Mouse (Mus musculus) G1E (cell line): ENCODE results near the gene Tbc1d8. TPM values are rescaled to one million over a fixed set of nuclear protein-coding genes. Genes with fewer than 3 reads are reported as not detected.

ENCODE experiments used
- ATAC-seq: 2 replicates; pipeline ENCODE4 v1.8.0; 2016; ENCODE audit warnings: mild to moderate bottlenecking; ENCODE audit not compliant: insufficient number of reproducible peaks, poor library complexity, low FRiP score, severe bottlenecking; ENCODE audit errors: extremely low read depth
- DNase-seq: peaks from one replicate; pipeline ENCODE4 v3.0.0; 2012; ENCODE audit warnings: low spot score
- H3K27me3 ChIP-seq: 2 replicates; pipeline ENCODE4 v1.6.1; 2012; ENCODE audit warnings: mild to moderate bottlenecking, low read length, inconsistent platforms; ENCODE audit not compliant: insufficient read depth
- H3K36me3 ChIP-seq: replicated peaks from 2 replicates; pipeline ENCODE3; 2012; ENCODE audit warnings: mild to moderate bottlenecking, inconsistent platforms
- H3K4me1 ChIP-seq: 2 replicates; pipeline ENCODE4 v1.6.1; 2012; ENCODE audit warnings: low read depth, low read length, inconsistent platforms, mixed read lengths; ENCODE audit not compliant: insufficient read depth
- H3K4me3 ChIP-seq: 2 replicates; pipeline ENCODE4 v1.5.1; 2012; ENCODE audit warnings: low read depth, mild to moderate bottlenecking, inconsistent platforms, low read length, moderate library complexity, mixed read lengths
- H3K9me3 ChIP-seq: replicated peaks from 2 replicates; pipeline ENCODE4 v1.6.1; 2012; ENCODE audit warnings: inconsistent platforms
- CTCF ChIP-seq: IDR thresholded peaks from 2 replicates; pipeline ENCODE4 v1.5.1; 2012; ENCODE audit warnings: low read depth, low read length, inconsistent platforms, mixed read lengths
- GATA1 ChIP-seq: IDR thresholded peaks from 2 replicates; pipeline ENCODE4 v1.6.1; 2012; ENCODE audit warnings: borderline replicate concordance, low read length, inconsistent platforms, mixed read lengths
- GATA2 ChIP-seq: IDR thresholded peaks from 2 replicates; pipeline ENCODE4 v1.6.1; 2012; ENCODE audit warnings: low read depth, low read length, inconsistent platforms, borderline replicate concordance
- POLR2AphosphoS5 ChIP-seq: IDR thresholded peaks from 2 replicates; pipeline ENCODE4 v1.6.1; 2012; ENCODE audit warnings: low read depth, low read length, inconsistent platforms; ENCODE audit not compliant: insufficient replicate concordance
- TAL1 ChIP-seq: conservative IDR thresholded peaks from 2 replicates; pipeline ENCODE4 v1.6.1; 2012; ENCODE audit warnings: low read depth, low read length, inconsistent platforms, mixed read lengths
- polyA plus RNA-seq: library from polyadenylated mRNA; stranded (reverse); fragments of >175 nt; gene quantifications from 2 replicates; pipeline ENCODE4 v1.2.3, GENCODE M21; 2012
- total RNA-seq, 2 experiments: library from RNA; stranded (forward) in 1 of 2; stranded (reverse) in 1 of 2; fragments of 200-1000 nt in 1 of 2; fragments of >200 nt in 1 of 2; fragmentation: Nextera tagmentation in 1 of 2; gene quantifications; 2 replicates each; pipeline ENCODE4 v1.2.3; 2014 to 2017

The Tbc1d8 gene
- total and polyA plus RNA-seq, 3 experiments, result 3.5 to 6.9 (median 3.9) TPM

DNA sequence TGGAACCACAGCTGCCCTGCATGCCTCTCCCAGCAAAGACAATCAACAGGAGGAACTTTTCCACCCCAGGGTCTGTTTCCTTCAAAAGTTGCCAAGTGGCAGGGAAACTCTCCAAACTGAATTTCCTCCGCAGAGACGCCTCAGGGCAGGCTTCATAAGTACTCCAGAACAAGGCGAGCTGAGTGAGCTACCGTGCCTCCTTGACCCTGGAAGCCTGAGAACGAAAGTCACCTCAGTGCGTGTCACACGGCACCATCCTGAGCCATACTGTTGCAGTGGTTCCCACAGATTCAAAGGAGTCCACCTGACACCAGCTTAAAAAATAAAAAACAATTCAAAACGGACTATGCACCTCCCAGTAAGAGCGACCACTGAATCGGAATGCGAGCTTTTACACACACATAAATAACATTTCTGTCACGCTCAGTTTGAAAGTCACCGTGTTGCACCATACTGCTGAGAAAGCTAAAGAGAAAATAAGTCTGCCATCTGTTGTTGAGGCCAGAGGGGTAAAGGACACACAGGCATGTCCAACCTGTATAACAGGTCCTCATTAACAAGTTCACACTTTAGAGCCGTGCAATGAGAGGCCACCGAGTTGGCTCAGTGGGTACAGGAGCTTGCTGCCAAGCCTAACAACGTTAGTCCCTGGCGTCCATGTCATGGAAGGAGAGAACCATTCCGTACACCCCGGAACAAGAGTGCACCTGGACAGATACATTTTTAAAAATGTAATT, 68.3 kb downstream of the Tbc1d8 start:
- ATAC-seq, result no peak
- Histone ChIP-seq H3K9me3 (peaks cover 7% of the 10 kb centered on the region), H3K4me1 (peaks cover 32% of the 10 kb centered on the region), H3K4me3 (no peak overlapping the region), H3K27me3 (no peaks in the 10 kb centered on the region), H3K36me3 (peaks cover 58% of the 10 kb centered on the region)
- TF ChIP-seq POLR2AphosphoS5, result no peak
- TF ChIP-seq TAL1, result no peak
- TF ChIP-seq GATA2, result no peak
- TF ChIP-seq GATA1, result no peak
- no peak for TF ChIP-seq CTCF
- no peak for DNase-seq

DNA sequence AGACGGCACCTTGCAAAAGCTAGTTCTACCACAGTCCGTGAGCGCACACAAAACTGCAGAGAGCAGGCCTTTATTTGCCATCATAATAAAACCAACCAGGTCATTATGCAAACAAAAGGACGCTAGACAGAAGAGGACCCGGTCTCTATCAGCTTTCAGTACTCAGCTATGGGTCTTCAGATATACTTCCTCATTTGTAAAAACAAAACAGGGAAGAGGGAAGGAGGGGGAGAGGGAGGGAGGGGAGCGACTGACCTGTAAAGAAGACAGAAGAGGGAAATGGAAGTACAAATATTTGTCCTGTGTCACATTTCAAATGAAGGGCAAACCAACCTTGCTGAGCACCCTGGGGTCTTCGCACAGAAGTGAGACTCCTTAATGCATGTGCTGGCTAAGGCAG, 69.9 kb downstream of the Tbc1d8 start:
- TF ChIP-seq GATA1, result no peak
- no peak for TF ChIP-seq CTCF
- TF ChIP-seq GATA2, result no peak
- no peak for TF ChIP-seq TAL1
- TF ChIP-seq POLR2AphosphoS5, result no peak
- peak; percentile 71 for DNase-seq
- H3K4me3 ChIP-seq, result peak overlapping the region; percentile 29; the same call in 1 of the 2 replicates

GRCm38 (mm10) chr1:39408123-39408522, 70.4 kb downstream of the Tbc1d8 start:
- Histone ChIP-seq H3K27me3 (no peaks in the 10 kb centered on the region), H3K4me1 (peaks cover 40% of the 10 kb centered on the region), H3K9me3 (no peaks in the 10 kb centered on the region), H3K36me3 (peaks cover 61% of the 10 kb centered on the region), H3K4me3 (peak overlapping the region; percentile 29; the same call in 1 of the 2 replicates)
- no peak for DNase-seq
- TF ChIP-seq POLR2AphosphoS5 (no peak), CTCF (no peak), TAL1 (no peak), GATA2 (no peak), GATA1 (no peak)
- no peak for ATAC-seq

More for the DNA sequence above, 69.9 kb downstream of the Tbc1d8 start:
- Histone ChIP-seq H3K36me3 (peaks cover 62% of the 10 kb centered on the region), H3K4me1 (peaks cover 39% of the 10 kb centered on the region), H3K27me3 (no peaks in the 10 kb centered on the region), H3K9me3 (no peaks in the 10 kb centered on the region)
- 0 out of 2 replicates have a peak, but pooled peaks have one; percentile 52 for ATAC-seq

- Histone ChIP-seq H3K4me3 (no peak overlapping the region), H3K36me3 (peaks cover 63% of the 10 kb centered on the region), H3K9me3 (no peaks in the 10 kb centered on the region), H3K27me3 (no peaks in the 10 kb centered on the region), H3K4me1 (peaks cover 38% of the 10 kb centered on the region)
- ATAC-seq, result no peak
- no peak for TF ChIP-seq POLR2AphosphoS5
- no peak for TF ChIP-seq TAL1
- TF ChIP-seq CTCF, result no peak
- no peak for TF ChIP-seq GATA1
- no peak for TF ChIP-seq GATA2
- no peak for DNase-seq
These were observed 71.4 kb downstream of the Tbc1d8 start for GRCm38 (mm10) chr1:39407108-39407507.

- Histone ChIP-seq H3K27me3 (no peaks in the 10 kb centered on the region), H3K9me3 (peaks cover 12% of the 10 kb centered on the region), H3K4me1 (peaks cover 63% of the 10 kb centered on the region), H3K36me3 (peaks cover 87% of the 10 kb centered on the region), H3K4me3 (no peak overlapping the region)
- no peak for TF ChIP-seq GATA2
- no peak for TF ChIP-seq POLR2AphosphoS5
- no peak for TF ChIP-seq CTCF
- TF ChIP-seq GATA1, result no peak
- no peak for TF ChIP-seq TAL1
- no peak for DNase-seq
- no peak for ATAC-seq
These were observed 78.4 kb downstream of the Tbc1d8 start for GRCm38 (mm10) chr1:39400173-39400572.

DNA sequence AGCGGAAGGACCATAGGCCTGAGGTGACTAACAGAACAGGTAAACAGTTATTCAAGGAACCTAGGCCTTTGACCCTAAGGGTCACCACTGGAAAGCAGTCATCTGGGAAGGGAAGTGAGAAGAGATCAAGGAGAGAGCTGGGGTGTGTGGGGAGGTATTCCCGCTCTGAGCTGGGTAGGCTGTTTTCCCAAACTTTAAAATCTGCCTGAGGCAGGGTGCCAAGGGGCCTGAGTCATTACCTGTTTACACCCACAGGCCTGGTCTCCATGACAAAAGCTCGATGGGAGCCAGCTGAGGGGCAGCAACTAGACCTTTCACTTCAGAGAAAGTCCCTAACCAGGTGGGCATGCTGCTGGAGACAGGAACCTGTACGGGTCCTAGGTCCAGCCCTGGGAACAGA, 79.3 kb downstream of the Tbc1d8 start:
- TF ChIP-seq GATA1 (no peak), POLR2AphosphoS5 (no peak), TAL1 (no peak), CTCF (no peak), GATA2 (no peak)
- no peak for DNase-seq
- no peak overlapping the region for H3K4me3 ChIP-seq
- no peak for ATAC-seq
- peaks cover 70% of the 10 kb centered on the region for H3K4me1 ChIP-seq
- H3K27me3 ChIP-seq, result no peaks in the 10 kb centered on the region
- peaks cover 89% of the 10 kb centered on the region for H3K36me3 ChIP-seq
- peaks cover 12% of the 10 kb centered on the region for H3K9me3 ChIP-seq
